Mouse (Mus musculus) macrophage (primary cell): Measurements from ENCODE around the gene Fbf1. TPM values are rescaled to one million over a fixed set of nuclear protein-coding genes. Genes with fewer than 3 reads are reported as not detected.
A peak's percentile ranks its signal among the peaks of the same experiment; 100 is the strongest.
"Not testable (repeated sequence)": the region's sequence is repeated elsewhere in the genome, so short reads cannot be mapped to it uniquely, and the experiment has no call there.

Experiments used
- H3K27ac ChIP-seq: fragments of 350-480 bp; formaldehyde crosslinking; 2 replicates; pipeline ENCODE4 v1.9.0; 2021
- H3K36me3 ChIP-seq: fragments of 350-480 bp; formaldehyde crosslinking; 2 replicates; pipeline ENCODE4 v1.9.0; 2021; ENCODE audit errors: inconsistent target
- H3K4me3 ChIP-seq: fragments of 350-480 bp; formaldehyde crosslinking; 2 replicates; pipeline ENCODE4 v1.9.0; 2021; ENCODE audit errors: inconsistent target
- H3K79me2 ChIP-seq: fragments of 350-480 bp; formaldehyde crosslinking; 2 replicates; pipeline ENCODE4 v1.9.0; 2021; ENCODE audit errors: inconsistent target
- WGBS: methylation state at CpG from one replicate; pipeline ENCODE4 v1.1.7; 2026; ENCODE audit warnings: inconsistent platforms; ENCODE audit not compliant: missing documents; 5-methylcytosine and 5-hydroxymethylcytosine counted together
- polyA plus RNA-seq: library from polyadenylated mRNA; stranded (reverse); fragments of 250-400 nt; gene quantifications from 3 replicates; pipeline ENCODE4 v1.2.4, GENCODE M21; 2018; ENCODE audit warnings: inconsistent platforms

Fbf1 gene
- polyA plus RNA-seq, 1 experiment from 2014 or later, result 15.0 TPM

- Histone ChIP-seq H3K27ac (no peak overlapping the region), H3K79me2 (peaks cover 16% of the 10 kb centered on the region; the same call in 1 of the 2 replicates), H3K4me3 (peak overlapping the region; percentile 58), H3K36me3 (no peaks in the 10 kb centered on the region; the same call in 1 of the 2 replicates)
- 1% methylated on average over 20 of the region's 20 CpGs for WGBS
Measured at GRCm38 (mm10) chr11:116138096-116138467, 29.9 kb downstream of the Fbf1 start.

GRCm38 (mm10) chr11:116134171-116134570, 33.8 kb downstream of the Fbf1 start:
- H3K79me2 ChIP-seq, result peaks cover 25% of the 10 kb centered on the region
- H3K27ac ChIP-seq, result no peak overlapping the region
- no peaks in the 10 kb centered on the region; the same call in 1 of the 2 replicates for H3K36me3 ChIP-seq
- 92% methylated on average over 10 of the region's 10 CpGs for WGBS
- no peak overlapping the region for H3K4me3 ChIP-seq

- Histone ChIP-seq H3K27ac (no peak overlapping the region), H3K79me2 (peaks cover 31% of the 10 kb centered on the region), H3K36me3 (peaks cover 2% of the 10 kb centered on the region; the same call in 1 of the 2 replicates), H3K4me3 (no peak overlapping the region)
- WGBS, result 87% methylated on average over 5 of the region's 5 CpGs
Measured at GRCm38 (mm10) chr11:116133497-116133896, 34.5 kb downstream of the Fbf1 start.

GRCm38 (mm10) chr11:116132366-116133333, 35.3 kb downstream of the Fbf1 start:
- Histone ChIP-seq H3K4me3 (no peak overlapping the region), H3K36me3 (peaks cover 10% of the 10 kb centered on the region)
- WGBS, result 82% methylated on average over 16 of the region's 16 CpGs

GRCm38 (mm10) chr11:116131349-116132170, 36.4 kb downstream of the Fbf1 start:
- Histone ChIP-seq H3K36me3 (peaks cover 21% of the 10 kb centered on the region), H3K27ac (peak overlapping the region; percentile 89), H3K79me2 (peaks cover 18% of the 10 kb centered on the region), H3K4me3 (peak overlapping the region; percentile 54)
- WGBS, result 84% methylated on average over 15 of the region's 15 CpGs

More at GRCm38 (mm10) chr11:116132366-116133333, 35.3 kb downstream of the Fbf1 start:
- Histone ChIP-seq H3K79me2 (peaks cover 28% of the 10 kb centered on the region), H3K27ac (no peak overlapping the region)

- 1% methylated on average over 68 of the region's 69 CpGs for WGBS
- H3K36me3 ChIP-seq, result peaks cover 30% of the 10 kb centered on the region
Measured at GRCm38 (mm10) chr11:116130488-116131205, 37.3 kb downstream of the Fbf1 start, which contains the start of gene Trim65. TSS of gene Trim65 (minus strand) at chr11:116131128.

GRCm38 (mm10) chr11:116129993-116130487, 37.9 kb downstream of the Fbf1 start:
- Histone ChIP-seq H3K27ac (peak overlapping the region; percentile 79), H3K4me3 (peak overlapping the region; percentile 34), H3K79me2 (peaks cover 18% of the 10 kb centered on the region), H3K36me3 (peaks cover 37% of the 10 kb centered on the region)
- 0% methylated on average over 7 of the region's 8 CpGs for WGBS

More at GRCm38 (mm10) chr11:116130488-116131205, 37.3 kb downstream of the Fbf1 start, which contains the start of gene Trim65:
- peak within 1 kb of the TSS; percentile 89 for H3K27ac ChIP-seq
- H3K4me3 ChIP-seq, result peak within 1 kb of the TSS; percentile 54
- peaks cover 18% of the 10 kb centered on the region for H3K79me2 ChIP-seq

- H3K4me3 ChIP-seq, result peak overlapping the region; percentile 34
- H3K36me3 ChIP-seq, result peaks cover 45% of the 10 kb centered on the region
- WGBS, result 77% methylated on average over 9 of the region's 9 CpGs
- H3K27ac ChIP-seq, result peak overlapping the region; percentile 79
- peaks cover 18% of the 10 kb centered on the region for H3K79me2 ChIP-seq
Measured at GRCm38 (mm10) chr11:116129091-116129790, 38.7 kb downstream of the Fbf1 start.

GRCm38 (mm10) chr11:116127986-116128385, 40.0 kb downstream of the Fbf1 start:
- WGBS, result 90% methylated on average over 9 of the region's 9 CpGs
- H3K4me3 ChIP-seq, result no peak overlapping the region

GRCm38 (mm10) chr11:116127156-116127980, 40.6 kb downstream of the Fbf1 start, which contains the start of gene Trim47:
TSS of gene Trim47 (minus strand) at chr11:116127210.
- no peak within 1 kb of the TSS for H3K4me3 ChIP-seq
- 79% methylated on average over 23 of the region's 23 CpGs for WGBS
- no peak within 1 kb of the TSS for H3K27ac ChIP-seq
- H3K79me2 ChIP-seq, result peaks cover 18% of the 10 kb centered on the region
- peaks cover 63% of the 10 kb centered on the region for H3K36me3 ChIP-seq

More at GRCm38 (mm10) chr11:116127986-116128385, 40.0 kb downstream of the Fbf1 start:
- no peak overlapping the region for H3K27ac ChIP-seq
- H3K79me2 ChIP-seq, result peaks cover 18% of the 10 kb centered on the region
- peaks cover 57% of the 10 kb centered on the region for H3K36me3 ChIP-seq

GRCm38 (mm10) chr11:116126261-116126660, 41.7 kb downstream of the Fbf1 start:
- Histone ChIP-seq H3K27ac (no peak overlapping the region), H3K36me3 (peaks cover 68% of the 10 kb centered on the region), H3K4me3 (no peak overlapping the region), H3K79me2 (peaks cover 18% of the 10 kb centered on the region)
- 98% methylated on average over 15 of the region's 15 CpGs for WGBS

GRCm38 (mm10) chr11:116121731-116122245, 46.2 kb downstream of the Fbf1 start:
- not testable (repeated sequence) for H3K27ac ChIP-seq, H3K4me3 ChIP-seq, H3K79me2 ChIP-seq
- 95% methylated on average over 8 of the region's 8 CpGs for WGBS
- H3K36me3 ChIP-seq, result peaks cover 60% of the 10 kb centered on the region
